In genomic region chr1:59315057-59315807, GRCm38 (mm10) we compare ENCODE assay signal across 10 mouse cellular contexts. TPM values are rescaled to one million over a fixed set of nuclear protein-coding genes. Genes with fewer than 3 reads are reported as not detected.
DNase-seq lines count a peak whose midpoint lies in the region; ATAC-seq and TF ChIP-seq lines count a peak whose summit lies in the region.
"Had no signal": no experiment of that assay in that cellular context is flagged by ENCODE, and none has a peak within 500 bp of the region (broad histone marks: within the 10 kb centered on the region; RNA-seq: fewer than 3 reads in every experiment).

No protein-coding gene starts in this region.

- H3K27ac ChIP-seq in intestine, embryonic 14.5 days (ENCODE audit: low read depth), result no peak overlapping the region; the same call in 1 of the 2 replicates
- H3K27ac ChIP-seq in intestine, embryonic 15.5 days, result no peak overlapping the region
- no peak overlapping the region for H3K27ac ChIP-seq in forebrain, embryonic 14.5 days (ENCODE audit: low read depth, low read length)
- peak overlapping the region; percentile 22; the same call in 1 of the 2 replicates for H3K27ac ChIP-seq in midbrain, embryonic 15.5 days

- TF ChIP-seq CTCF in G1E (IDR thresholded peaks at IDR 0.05; ENCODE audit: low read depth, low read length), result no peak

- no peak for DNase-seq in intestine, embryonic 14.5 days (ENCODE audit: low spot score)
- DNase-seq in G1E (ENCODE audit: low spot score), result peak; percentile 32
- DNase-seq in forebrain, embryonic 14.5 days (ENCODE audit: low spot score), result peak; percentile 65
- DNase-seq in c-Kit-positive CD71-positive TER-119-positive erythroid progenitor cells, embryonic 14.5 days (ENCODE audit: low spot score), result no peak
- no peak for DNase-seq in Muller cell, postnatal 12 days (ENCODE audit: inconsistent ontology term)
- DNase-seq in adrenal gland, postnatal 10 days, result no peak

- no peaks in the 10 kb centered on the region for H3K36me3 ChIP-seq in intestine, embryonic 14.5 days (ENCODE audit: control insufficient read depth, insufficient read depth, low read length)
- H3K36me3 ChIP-seq in intestine, embryonic 15.5 days, result no peaks in the 10 kb centered on the region
- no peaks in the 10 kb centered on the region for H3K36me3 ChIP-seq in G1E (replicated peaks)
- no peaks in the 10 kb centered on the region for H3K36me3 ChIP-seq in forebrain, embryonic 14.5 days (ENCODE audit: control insufficient read depth, insufficient read depth, low read length)
- no peaks in the 10 kb centered on the region for H3K36me3 ChIP-seq in midbrain, embryonic 15.5 days (replicated peaks)

- H3K4me2 ChIP-seq in intestine, embryonic 14.5 days (ENCODE audit: low read length), result no peak overlapping the region
- H3K4me2 ChIP-seq in intestine, embryonic 15.5 days (replicated peaks), result no peak overlapping the region
- H3K4me2 ChIP-seq in forebrain, embryonic 14.5 days (ENCODE audit: low read length), result 0 out of 2 replicates have a peak overlapping the region, but pooled peaks have one; percentile 0
- no peak overlapping the region for H3K4me2 ChIP-seq in midbrain, embryonic 15.5 days

- WGBS in intestine, embryonic 14.5 days, result 27% methylated on average over 5 of the region's 5 CpGs
- WGBS in intestine, embryonic 15.5 days, result 25% methylated on average over 5 of the region's 5 CpGs
- WGBS in forebrain, embryonic 14.5 days, result 2% methylated on average over 5 of the region's 5 CpGs
- 8% methylated on average over 5 of the region's 5 CpGs for WGBS in midbrain, embryonic 15.5 days

- 0 out of 2 replicates have a peak, but pooled peaks have one; percentile 65 for ATAC-seq in intestine, embryonic 14.5 days (replicated peaks; ENCODE audit: low FRiP score, low TSS enrichment, low read depth)
- no peak for ATAC-seq in intestine, embryonic 15.5 days
- peak; percentile 79 for ATAC-seq in G1E (ENCODE audit: extremely low read depth, insufficient number of reproducible peaks, low FRiP score, poor library complexity, severe bottlenecking)
- ATAC-seq in forebrain, embryonic 14.5 days, result peak; percentile 52
- ATAC-seq in midbrain, embryonic 15.5 days (replicated peaks), result peak; percentile 61

- peaks cover 10% of the 10 kb centered on the region for H3K4me1 ChIP-seq in intestine, embryonic 14.5 days (replicated peaks; ENCODE audit: control insufficient read depth, insufficient read depth, low read length)
- H3K4me1 ChIP-seq in intestine, embryonic 15.5 days (replicated peaks), result peaks cover 14% of the 10 kb centered on the region; the same call in 1 of the 2 replicates
- H3K4me1 ChIP-seq in G1E (ENCODE audit: insufficient read depth, low read depth, low read length), result peaks cover 35% of the 10 kb centered on the region
- peaks cover 28% of the 10 kb centered on the region for H3K4me1 ChIP-seq in forebrain, embryonic 14.5 days (ENCODE audit: control insufficient read depth, insufficient read depth, low read length)
- H3K4me1 ChIP-seq in midbrain, embryonic 15.5 days, result peaks cover 45% of the 10 kb centered on the region

- H3K9me3 ChIP-seq in intestine, embryonic 14.5 days (ENCODE audit: control insufficient read depth, low read length), result no peaks in the 10 kb centered on the region
- no peaks in the 10 kb centered on the region for H3K9me3 ChIP-seq in intestine, embryonic 15.5 days
- no peaks in the 10 kb centered on the region for H3K9me3 ChIP-seq in G1E (replicated peaks)
- no peaks in the 10 kb centered on the region for H3K9me3 ChIP-seq in forebrain, embryonic 14.5 days (replicated peaks; ENCODE audit: control insufficient read depth, low read length)
- no peaks in the 10 kb centered on the region for H3K9me3 ChIP-seq in midbrain, embryonic 15.5 days

- no peak overlapping the region for H3K9ac ChIP-seq in intestine, embryonic 14.5 days (ENCODE audit: low read length)
- H3K9ac ChIP-seq in intestine, embryonic 15.5 days, result no peak overlapping the region
- H3K9ac ChIP-seq in forebrain, embryonic 14.5 days (ENCODE audit: low read length), result 0 out of 2 replicates have a peak overlapping the region, but pooled peaks have one; percentile 13
- H3K9ac ChIP-seq in midbrain, embryonic 15.5 days, result no peak overlapping the region

- no peak overlapping the region for H3K4me3 ChIP-seq in intestine, embryonic 14.5 days (ENCODE audit: low read depth, low read length)
- H3K4me3 ChIP-seq in intestine, embryonic 15.5 days (replicated peaks), result no peak overlapping the region
- peak overlapping the region; percentile 24; the same call in 1 of the 2 replicates for H3K4me3 ChIP-seq in G1E (ENCODE audit: low read depth, low read length)
- H3K4me3 ChIP-seq in forebrain, embryonic 14.5 days (ENCODE audit: low read depth, low read length), result no peak overlapping the region
- H3K4me3 ChIP-seq in midbrain, embryonic 15.5 days, result no peak overlapping the region
- H3K4me3 ChIP-seq: layer of hippocampus, adult 2 months had no signal

- H3K27me3 ChIP-seq in intestine, embryonic 14.5 days (replicated peaks; ENCODE audit: control insufficient read depth, insufficient read depth, low read length), result no peaks in the 10 kb centered on the region
- H3K27me3 ChIP-seq in intestine, embryonic 15.5 days (replicated peaks), result no peaks in the 10 kb centered on the region
- peaks cover 20% of the 10 kb centered on the region for H3K27me3 ChIP-seq in G1E (ENCODE audit: insufficient read depth, low read length)
- peaks cover 6% of the 10 kb centered on the region; the same call in 1 of the 2 replicates for H3K27me3 ChIP-seq in forebrain, embryonic 14.5 days (replicated peaks; ENCODE audit: control insufficient read depth, insufficient read depth, low read length)
- H3K27me3 ChIP-seq in midbrain, embryonic 15.5 days (replicated peaks), result 0 out of 2 replicates have a peak, but pooled peaks cover 7% of the 10 kb centered on the region

RNA-seq across cellular contexts. Expression of gene Cdk15, which starts 58.5 kb away (rescaled TPM):
- polyA plus RNA-seq in intestine, embryonic 14.5 days (2014; fragmentation: Nextera tagmentation; extraction: Ambion mirVana), result 0.32 and 0.44 TPM in 2 replicates
- 0.20 and 0.63 TPM in 2 replicates for polyA plus RNA-seq in intestine, embryonic 15.5 days (2015; fragmentation: Nextera tagmentation; extraction: Ambion mirVana)
- not detected in 2 replicates for total RNA-seq in G1E (2014; fragmentation: Nextera tagmentation)
- total RNA-seq in G1E (2017), result not detected in 2 replicates
- 0.04 TPM in 1 of 2 replicates, not detected in the other for polyA plus RNA-seq in G1E (2012)
- 0.28 and 0.30 TPM in 2 replicates for polyA plus RNA-seq in forebrain, embryonic 14.5 days (2014; fragmentation: Nextera tagmentation; extraction: Ambion mirVana)
- 1.4 and 1.8 TPM in 2 replicates for polyA plus RNA-seq in midbrain, embryonic 15.5 days (2015; fragmentation: Nextera tagmentation; extraction: Ambion mirVana)
- not detected for total RNA-seq in adrenal gland, postnatal 10 days (2021)
- total RNA-seq: layer of hippocampus, adult 2 months had no signal
- polyA plus RNA-seq: lung, embryonic 16.5 days had no signal

Comparison
In these comparisons a context has a peak if more than half of its experiments do, and no peak if none do; other contexts are left out.
1. DNase-seq: peak in G1E (single experiment) and forebrain, embryonic 14.5 days (single experiment); none in intestine, embryonic 14.5 days (single experiment), c-Kit-positive CD71-positive TER-119-positive erythroid progenitor cells, embryonic 14.5 days (single experiment), Muller cell, postnatal 12 days (single experiment) and adrenal gland, postnatal 10 days (single experiment).